Comparison of ENCODE assay signal across 13 mouse cellular contexts in genomic region chr13:44751780-44752179, GRCm38 (mm10). TPM values are rescaled to one million over a fixed set of nuclear protein-coding genes. Genes with fewer than 3 reads are reported as not detected.
DNase-seq lines count a peak whose midpoint lies in the region; ATAC-seq lines count a peak whose summit lies in the region.
"Had no signal": no experiment of that assay in that cellular context is flagged by ENCODE, and none has a peak within 500 bp of the region (broad histone marks: within the 10 kb centered on the region; RNA-seq: fewer than 3 reads in every experiment).

No protein-coding gene starts in this region.

- no peaks in the 10 kb centered on the region for H3K9me3 ChIP-seq in forebrain, embryonic 13.5 days (replicated peaks)
- no peaks in the 10 kb centered on the region for H3K9me3 ChIP-seq in neural tube, embryonic 14.5 days (ENCODE audit: control insufficient read depth, low read length)
- no peaks in the 10 kb centered on the region for H3K9me3 ChIP-seq in heart, embryonic 12.5 days (replicated peaks)

- H3K4me3 ChIP-seq in forebrain, embryonic 13.5 days, result no peak overlapping the region
- H3K4me3 ChIP-seq in neural tube, embryonic 14.5 days (ENCODE audit: low read depth, low read length), result no peak overlapping the region
- no peak overlapping the region for H3K4me3 ChIP-seq in heart, embryonic 12.5 days
- H3K4me3 ChIP-seq: erythroblast, embryonic 14.5 days had no signal

- WGBS in forebrain, embryonic 13.5 days, result 9% methylated on average over 3 of the region's 3 CpGs
- WGBS in neural tube, embryonic 14.5 days, result 22% methylated on average over 3 of the region's 3 CpGs
- WGBS in heart, embryonic 12.5 days, result 77% methylated on average over 3 of the region's 3 CpGs

- no peaks in the 10 kb centered on the region for H3K27me3 ChIP-seq in forebrain, embryonic 13.5 days
- H3K27me3 ChIP-seq in neural tube, embryonic 14.5 days (ENCODE audit: control insufficient read depth, insufficient read depth, low read length), result no peaks in the 10 kb centered on the region
- H3K27me3 ChIP-seq in heart, embryonic 12.5 days (replicated peaks), result no peaks in the 10 kb centered on the region

- no peak overlapping the region for H3K9ac ChIP-seq in forebrain, embryonic 13.5 days
- no peak overlapping the region for H3K9ac ChIP-seq in neural tube, embryonic 14.5 days (replicated peaks; ENCODE audit: low read depth, low read length)
- H3K9ac ChIP-seq in heart, embryonic 12.5 days, result no peak overlapping the region

- H3K36me3 ChIP-seq in forebrain, embryonic 13.5 days (ENCODE audit: poor library complexity, severe bottlenecking), result no peaks in the 10 kb centered on the region
- no peaks in the 10 kb centered on the region for H3K36me3 ChIP-seq in neural tube, embryonic 14.5 days (ENCODE audit: control insufficient read depth, insufficient read depth, low read length)
- no peaks in the 10 kb centered on the region for H3K36me3 ChIP-seq in heart, embryonic 12.5 days

- peak; percentile 19 to 54 for DNase-seq in layer of hippocampus, adult 18-20 months (ENCODE audit: low spot score in 2 of 2)
- DNase-seq in layer of hippocampus, postnatal 25 days (ENCODE audit: extremely low spot score in 1 of 2, low spot score in 1 of 2), result no peak
- peak; percentile 75 for DNase-seq in layer of hippocampus, adult 9-11 months
- DNase-seq in frontal cortex, postnatal 25 days (ENCODE audit: low spot score in 2 of 2), result no peak
- no peak for DNase-seq in cerebellum, adult 11-12 months
- DNase-seq: B cell, adult 2 months; kidney, adult 18-20 months had no signal

- H3K27ac ChIP-seq in forebrain, embryonic 13.5 days, result peak overlapping the region; percentile 64
- H3K27ac ChIP-seq in neural tube, embryonic 14.5 days (ENCODE audit: low read depth, low read length), result 0 out of 2 replicates have a peak overlapping the region, but pooled peaks have one; percentile 16
- H3K27ac ChIP-seq in heart, embryonic 12.5 days (ENCODE audit: poor library complexity, severe bottlenecking), result no peak overlapping the region
- H3K27ac ChIP-seq: macrophage had no signal

- H3K4me2 ChIP-seq in forebrain, embryonic 13.5 days, result peak overlapping the region; percentile 12; the same call in 1 of the 2 replicates
- no peak overlapping the region for H3K4me2 ChIP-seq in neural tube, embryonic 14.5 days (ENCODE audit: low read depth, low read length)
- H3K4me2 ChIP-seq in heart, embryonic 12.5 days, result no peak overlapping the region
- H3K4me2 ChIP-seq: heart, embryonic 11.5 days had no signal

- H3K4me1 ChIP-seq in forebrain, embryonic 13.5 days, result peaks cover 87% of the 10 kb centered on the region
- H3K4me1 ChIP-seq in neural tube, embryonic 14.5 days (ENCODE audit: control insufficient read depth, insufficient read depth, low read length), result peaks cover 28% of the 10 kb centered on the region
- peaks cover 39% of the 10 kb centered on the region for H3K4me1 ChIP-seq in heart, embryonic 12.5 days (replicated peaks)

- peak; percentile 94 for ATAC-seq in forebrain, embryonic 13.5 days
- ATAC-seq in neural tube, embryonic 14.5 days (ENCODE audit: low read depth), result peak; percentile 88
- no peak for ATAC-seq in heart, embryonic 12.5 days (ENCODE audit: insufficient number of reproducible peaks, low FRiP score)

RNA-seq across cellular contexts. Expression of gene Jarid2, which starts 22.5 kb away (rescaled TPM):
- 10 to 100 TPM; 26.1 to 29.3 TPM for total RNA-seq in layer of hippocampus, adult 18-20 months (2021)
- total RNA-seq in layer of hippocampus, postnatal 25 days (2021), result 10 to 100 TPM; 25.7 to 35.3 TPM
- 36.7 and 39.9 TPM in 2 replicates for polyA plus RNA-seq in forebrain, embryonic 13.5 days (2015; fragmentation: Nextera tagmentation; extraction: Ambion mirVana)
- polyA plus RNA-seq in neural tube, embryonic 14.5 days (2014; fragmentation: Nextera tagmentation; extraction: Ambion mirVana), result 28.0 and 29.5 TPM in 2 replicates
- 40.6 TPM in 2 replicates for polyA plus RNA-seq in heart, embryonic 12.5 days (2016; fragmentation: Nextera tagmentation; extraction: Ambion mirVana)

Comparison
In these comparisons a context has a peak if more than half of its experiments do, and no peak if none do; other contexts are left out.
1. DNase-seq: peak in layer of hippocampus, adult 18-20 months (2 of 2) and layer of hippocampus, adult 9-11 months (single experiment); none in layer of hippocampus, postnatal 25 days (0 of 2), frontal cortex, postnatal 25 days (0 of 2) and cerebellum, adult 11-12 months (single experiment).